ENCODE assay signal across 8 mouse cellular contexts in the genomic region with DNA sequence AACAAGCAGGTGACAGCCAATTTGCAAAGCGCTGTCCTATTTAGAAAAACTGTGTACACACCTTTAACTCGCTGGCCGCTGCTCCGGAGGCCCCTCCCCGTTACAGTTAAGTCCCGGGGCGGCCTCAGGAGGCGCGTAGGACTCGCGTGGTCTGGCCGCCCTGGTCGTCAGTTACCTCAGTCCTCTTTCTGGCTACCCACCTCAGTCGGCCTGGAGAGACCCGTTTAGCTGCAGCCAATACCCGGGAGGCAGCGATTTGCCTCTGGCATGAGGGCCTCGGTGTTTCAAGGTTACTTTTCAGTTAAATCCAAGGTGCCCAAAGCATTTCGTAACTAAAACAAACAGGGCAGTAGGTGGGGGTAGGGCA. TPM values are rescaled to one million over a fixed set of nuclear protein-coding genes. Genes with fewer than 3 reads are reported as not detected.
DNase-seq lines count a peak whose midpoint lies in the region; ATAC-seq lines count a peak whose summit lies in the region.

A gene (minus strand): TSS at position 171 of the 367 bp plus-strand sequence.

- peaks cover 73% of the 10 kb centered on the region for H3K27me3 ChIP-seq in intestine, embryonic 16.5 days (replicated peaks; ENCODE audit: control insufficient read depth, insufficient read depth, low read length)
- peaks cover 95% of the 10 kb centered on the region for H3K27me3 ChIP-seq in midbrain, embryonic 11.5 days (ENCODE audit: control insufficient read depth, insufficient read depth, low read length)

- DNase-seq in adrenal gland, adult 2 months, result peak; percentile 20
- no peak for DNase-seq in adrenal gland, postnatal 36 days
- DNase-seq in midbrain, embryonic 11.5 days (ENCODE audit: low spot score, missing footprints), result peak; percentile 91
- DNase-seq in right cerebral cortex, adult 2 months (ENCODE audit: low spot score in 2 of 2), result no peak
- DNase-seq in gastrocnemius, postnatal 36 days, result no peak
- no peak for DNase-seq in adrenal gland, adult 8-10 months

- H3K9me3 ChIP-seq in intestine, embryonic 16.5 days (ENCODE audit: control insufficient read depth, low read length), result 0 out of 2 replicates have a peak, but pooled peaks cover 4% of the 10 kb centered on the region
- H3K9me3 ChIP-seq in midbrain, embryonic 11.5 days (ENCODE audit: control insufficient read depth, low read length), result no peaks in the 10 kb centered on the region

- H3K36me3 ChIP-seq in intestine, embryonic 16.5 days (ENCODE audit: control insufficient read depth, insufficient read depth, low read length), result no peaks in the 10 kb centered on the region
- no peaks in the 10 kb centered on the region for H3K36me3 ChIP-seq in midbrain, embryonic 11.5 days (ENCODE audit: control insufficient read depth, insufficient read depth, low read length)

- peaks cover 6% of the 10 kb centered on the region; the same call in 1 of the 2 replicates for H3K4me1 ChIP-seq in brown adipose tissue, adult 24 weeks (ENCODE audit: control insufficient read depth, insufficient read depth, insufficient read length, low read length)
- peaks cover 17% of the 10 kb centered on the region for H3K4me1 ChIP-seq in intestine, embryonic 16.5 days (ENCODE audit: control insufficient read depth, insufficient read depth, low read length)
- H3K4me1 ChIP-seq in midbrain, embryonic 11.5 days (ENCODE audit: control insufficient read depth, insufficient read depth, low read length), result peaks cover 6% of the 10 kb centered on the region

- no peak for ATAC-seq in intestine, embryonic 16.5 days
- ATAC-seq in midbrain, embryonic 11.5 days (ENCODE audit: low FRiP score), result no peak

- intact Hi-C loops in gastrocnemius, postnatal 36 days (cut with DNase I), result loop anchor here (10.0 kb wide), 1 partner anchor 242 kb away; no protein-coding TSS in a partner anchor

- H3K9ac ChIP-seq in intestine, embryonic 16.5 days (ENCODE audit: low read depth, low read length), result peak within 1 kb of the TSS; percentile 53; the same call in 1 of the 2 replicates
- peak within 1 kb of the TSS; percentile 66; the same call in 1 of the 2 replicates for H3K9ac ChIP-seq in midbrain, embryonic 11.5 days (ENCODE audit: low read length)

- H3K4me2 ChIP-seq in intestine, embryonic 16.5 days (ENCODE audit: low read depth, low read length), result peak within 1 kb of the TSS; percentile 76
- peak within 1 kb of the TSS; percentile 32 for H3K4me2 ChIP-seq in midbrain, embryonic 11.5 days

- H3K4me3 ChIP-seq in brown adipose tissue, adult 24 weeks (ENCODE audit: insufficient read depth, low read depth, low read length), result 0 out of 2 replicates have a peak within 1 kb of the TSS, but pooled peaks have one; percentile 4
- H3K4me3 ChIP-seq in intestine, embryonic 16.5 days (ENCODE audit: low read length), result peak within 1 kb of the TSS; percentile 54
- peak within 1 kb of the TSS; percentile 32 for H3K4me3 ChIP-seq in midbrain, embryonic 11.5 days (ENCODE audit: low read depth, low read length)

- H3K27ac ChIP-seq in brown adipose tissue, adult 24 weeks (replicated peaks; ENCODE audit: low read depth, low read length), result no peak within 1 kb of the TSS
- H3K27ac ChIP-seq in intestine, embryonic 16.5 days (ENCODE audit: low read length), result peak within 1 kb of the TSS; percentile 54
- peak within 1 kb of the TSS; percentile 50; the same call in 1 of the 2 replicates for H3K27ac ChIP-seq in midbrain, embryonic 11.5 days (ENCODE audit: low read depth, low read length)

- 3% methylated on average over 19 of the region's 19 CpGs for WGBS in intestine, embryonic 16.5 days
- WGBS in midbrain, embryonic 11.5 days, result 2% methylated on average over 19 of the region's 19 CpGs

RNA-seq across cellular contexts. Expression of the gene that starts here (rescaled TPM):
- total RNA-seq in adrenal gland, adult 2 months (2021), result not detected
- polyA plus RNA-seq in adrenal gland, adult 2 months (2012; rRNA removed), result 0.18 TPM in 1 of 2 replicates, not detected in the other
- not detected for total RNA-seq in adrenal gland, postnatal 36 days (2021)
- polyA plus RNA-seq in brown adipose tissue, adult 24 weeks (2012; ENCODE audit: insufficient read depth, insufficient read length, missing spikeins), result not detected in 2 replicates
- polyA plus RNA-seq in intestine, embryonic 16.5 days (2015; fragmentation: Nextera tagmentation; extraction: Ambion mirVana), result 3.4 and 4.1 TPM in 2 replicates
- 15.1 and 17.9 TPM in 2 replicates for polyA plus RNA-seq in midbrain, embryonic 11.5 days (2014; fragmentation: Nextera tagmentation; extraction: Ambion mirVana)
- total RNA-seq in gastrocnemius, postnatal 36 days (2021), result not detected
- total RNA-seq in adrenal gland, adult 8-10 months (2022), result not detected

Comparison
In these comparisons a context has a peak if more than half of its experiments do, and no peak if none do; other contexts are left out.
1. Peak in DNase-seq in adrenal gland, adult 2 months; RNA of the gene not detected or under 1 TPM.
2. H3K4me3 ChIP-seq: peak in every context shown above with its lines; median percentile 54 in intestine, embryonic 16.5 days; 32 in midbrain, embryonic 11.5 days; 4 in brown adipose tissue, adult 24 weeks.